Mouse (Mus musculus): ENCODE measurements around the gene Ski.

The Ski gene

GRCm38 (mm10) chr4:155126602-155127372 is 95.6 kb downstream of the Ski start:
- peak; percentile 60 for DNase-seq

GRCm38 (mm10) chr4:155126194-155126593 is 96.2 kb downstream of the Ski start:
- DNase-seq, result no peak

DNA sequence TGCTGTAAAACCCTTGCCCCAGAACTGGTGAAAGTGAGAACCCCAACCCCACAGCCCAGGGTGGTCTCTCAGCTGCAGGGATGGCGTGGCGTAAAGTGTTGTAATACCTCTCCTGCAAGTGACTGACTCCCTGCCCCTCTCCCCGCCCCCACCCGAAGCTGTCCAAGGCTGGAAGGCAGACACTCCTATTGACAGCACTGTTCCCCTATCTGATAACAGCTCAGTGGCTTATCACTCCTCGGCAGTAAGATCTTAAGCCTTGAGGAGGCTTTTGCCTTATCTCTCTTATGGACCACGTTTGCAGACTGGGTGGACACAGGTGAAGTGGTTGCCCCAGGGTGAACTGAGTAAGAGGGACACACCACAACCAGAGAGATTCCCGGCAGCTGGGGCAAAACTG is 97.1 kb downstream of the Ski start:
- no peak for DNase-seq

DNA sequence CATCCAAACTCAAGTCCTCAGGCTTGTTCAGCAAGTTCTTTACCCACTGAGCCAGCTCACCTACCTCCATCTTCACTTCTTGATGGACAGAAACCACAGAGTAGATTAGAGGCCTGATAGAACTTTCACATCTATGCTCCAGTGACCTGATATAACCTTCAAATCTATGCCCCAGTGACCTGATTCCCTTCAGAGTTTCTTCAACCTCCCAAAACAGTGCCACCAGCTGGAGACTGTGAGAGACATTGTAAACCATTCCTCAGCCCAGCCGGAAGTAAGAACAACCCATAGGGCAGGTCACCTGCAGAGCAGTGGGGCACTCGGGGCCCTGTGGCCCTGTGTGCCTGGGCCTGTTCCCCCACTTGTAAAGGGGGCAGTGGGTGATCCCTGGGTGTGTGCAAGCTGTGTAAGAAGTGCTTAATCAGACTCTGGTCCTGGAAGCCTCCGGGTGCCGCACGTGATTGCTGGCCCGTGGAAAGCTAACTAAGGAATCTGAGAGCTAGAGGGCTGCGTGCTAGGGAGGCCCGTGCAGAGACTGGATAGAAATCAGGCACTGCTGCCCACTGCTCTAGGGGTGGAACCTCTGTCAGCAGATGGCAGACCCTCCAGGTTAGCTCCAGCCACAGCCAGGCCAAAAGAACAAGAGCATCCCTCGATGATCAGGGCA is 98.4 kb downstream of the Ski start:
- no peak for DNase-seq

DNA sequence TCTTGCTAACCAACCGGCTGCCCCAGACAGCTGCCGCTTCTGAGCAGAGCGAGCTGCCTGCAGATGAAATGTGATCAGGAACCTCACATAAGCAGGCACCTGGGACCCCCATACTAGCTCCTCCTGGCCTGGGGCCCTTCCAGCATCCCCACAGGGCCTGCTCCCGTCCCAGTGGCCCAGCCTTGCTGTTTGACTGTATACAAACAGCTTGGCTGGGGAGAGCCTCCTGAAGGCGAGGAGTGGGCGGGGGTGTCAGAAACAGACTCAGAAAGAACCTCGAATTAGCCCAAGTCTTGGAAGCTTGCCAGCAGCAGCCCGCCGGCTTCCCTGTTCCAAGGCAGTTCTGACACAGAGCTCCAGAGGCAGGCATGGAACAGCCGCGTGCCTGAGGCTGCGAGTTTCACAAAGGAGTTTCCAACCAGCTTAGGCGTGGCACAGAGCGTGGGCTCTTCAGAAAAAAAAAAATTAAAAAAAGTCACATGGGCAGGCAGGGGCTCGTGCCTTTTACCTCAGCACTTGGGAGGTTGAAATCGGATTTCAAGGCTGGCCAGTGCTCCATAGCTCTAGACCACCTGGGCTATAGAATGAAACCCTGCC is 99.8 kb downstream of the Ski start:
- DNase-seq, result no peak

DNA sequence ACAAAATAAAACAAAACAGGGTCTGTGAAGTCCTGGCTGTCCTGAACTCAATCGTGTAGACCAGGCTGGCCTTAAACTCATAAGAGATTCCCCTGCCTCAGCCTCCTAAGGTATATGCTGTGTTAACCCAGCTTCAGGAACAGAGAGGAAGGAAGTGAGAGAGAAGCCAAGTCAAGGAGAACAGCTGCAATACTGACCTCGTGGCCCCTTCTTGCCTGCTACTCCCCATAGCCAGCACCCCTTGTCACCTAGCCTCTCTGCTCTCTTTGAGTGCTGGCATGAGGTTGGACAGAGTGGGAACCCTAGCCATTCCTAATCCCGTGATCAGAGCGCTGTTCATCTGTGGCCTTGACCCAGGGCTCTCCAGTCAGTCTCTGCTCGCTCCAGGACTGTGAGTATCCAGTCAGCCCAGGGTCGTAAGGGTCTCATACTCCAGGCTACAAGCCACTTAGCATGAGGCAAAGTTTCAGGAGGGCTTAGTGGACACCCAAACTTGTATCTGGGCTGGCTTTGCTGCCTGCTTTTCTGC is 100.4 kb downstream of the Ski start:
- DNase-seq, result no peak

GRCm38 (mm10) chr4:155121222-155121621 is 101.2 kb downstream of the Ski start:
- DNase-seq, result no peak

DNA sequence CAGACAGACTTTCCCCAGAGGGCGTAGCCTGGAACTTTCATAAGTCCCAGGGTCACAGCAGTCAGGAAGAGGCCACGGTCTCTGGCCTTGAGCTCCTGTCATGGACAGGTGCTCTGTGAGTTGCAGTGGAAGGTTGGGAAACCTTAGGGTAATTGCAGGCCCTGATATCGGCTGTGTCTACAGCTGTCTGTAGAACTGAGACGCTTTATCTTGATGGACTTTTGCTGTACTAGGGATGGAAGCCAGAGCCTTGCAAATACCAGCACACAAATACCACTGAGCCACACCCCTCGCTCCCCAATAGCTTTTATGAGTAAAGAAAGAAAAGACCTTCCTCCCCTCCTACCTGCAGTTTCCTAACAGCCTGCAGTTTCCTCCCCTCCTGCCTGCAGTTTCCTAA is 101.8 kb downstream of the Ski start:
- no peak for DNase-seq

GRCm38 (mm10) chr4:155120038-155120437 is 102.4 kb downstream of the Ski start:
- no peak for DNase-seq

- no peak for DNase-seq
These were observed 104.1 kb downstream of the Ski start for GRCm38 (mm10) chr4:155118278-155118677.

- no peak for DNase-seq
These were observed 104.9 kb downstream of the Ski start for GRCm38 (mm10) chr4:155117396-155117978.

DNA sequence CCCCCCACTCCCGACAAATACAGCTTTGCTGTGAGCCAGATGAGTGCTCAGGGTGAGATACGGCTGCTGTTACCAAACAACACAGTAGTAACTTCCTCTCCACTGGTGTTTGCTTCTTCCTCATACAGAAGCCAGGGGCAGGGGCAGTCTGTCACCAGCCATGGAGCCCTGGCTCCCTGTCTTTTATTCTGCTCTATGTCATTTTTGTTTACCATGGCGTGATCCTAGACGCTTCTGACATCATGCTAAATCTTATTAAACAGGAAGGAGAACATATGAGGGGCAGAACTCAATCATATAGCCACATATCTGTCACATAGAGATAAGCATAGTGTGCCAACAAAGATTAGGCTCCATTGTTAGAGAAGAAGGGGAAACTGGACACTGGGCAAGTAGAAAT is 105.8 kb downstream of the Ski start:
- DNase-seq, result no peak

GRCm38 (mm10) chr4:155113766-155114410 is 108.5 kb downstream of the Ski start:
- no peak for DNase-seq

DNA sequence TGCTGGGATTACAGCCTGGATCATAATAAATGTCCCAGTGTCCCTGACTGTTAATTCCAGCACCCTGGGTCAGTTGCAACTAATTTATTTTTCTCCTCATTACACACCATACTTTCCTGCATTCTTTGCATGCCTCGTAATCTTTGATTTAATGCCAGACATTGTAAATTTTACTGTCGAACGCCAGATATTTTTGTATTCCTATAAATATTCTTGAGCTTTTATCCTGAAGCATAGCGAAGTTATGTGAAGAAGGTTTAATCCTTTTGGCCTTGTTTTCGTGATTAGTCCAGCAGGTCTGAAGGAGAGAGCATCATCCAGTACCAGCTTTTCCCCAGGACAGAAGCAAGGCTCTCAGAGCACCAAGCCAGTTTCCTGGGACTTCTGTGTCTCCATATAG is 112.9 kb downstream of the Ski start:
- no peak for DNase-seq

DNA sequence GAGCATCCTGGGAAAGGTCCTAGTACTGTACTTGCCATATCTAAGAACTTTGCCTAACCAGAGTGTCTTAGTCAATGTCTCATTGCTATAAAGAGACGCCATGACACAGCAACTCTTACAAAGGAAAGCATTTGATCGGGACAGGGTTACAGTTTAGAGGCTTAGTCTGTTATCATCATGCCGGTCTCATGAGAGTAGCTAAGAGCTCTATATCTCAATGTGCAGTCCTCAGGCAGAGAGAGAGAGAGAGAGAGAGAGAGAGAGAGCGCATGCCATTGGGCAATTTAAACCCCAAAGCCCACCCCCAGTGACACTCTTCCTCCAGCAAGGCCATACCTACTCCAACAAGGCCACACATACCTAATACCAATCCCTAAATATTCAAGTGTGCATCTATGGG is 114.5 kb downstream of the Ski start:
- no peak for DNase-seq

Data from thymus, postnatal 4 days (tissue).